13 mouse cellular contexts compared by ENCODE assay signal in genomic region chr7:79266228-79266627, GRCm38 (mm10).
"Had no signal": no experiment of that assay in that cellular context is flagged by ENCODE, and none has a peak within 500 bp of the region (broad histone marks: within the 10 kb centered on the region; RNA-seq: fewer than 3 reads in every experiment).

No protein-coding gene starts in this region.

- H3K9me3 ChIP-seq: limb, embryonic 12.5 days; liver, embryonic 12.5 days; midbrain, embryonic 10.5 days; neural tube, embryonic 15.5 days had no signal

- H3K27ac ChIP-seq: limb, embryonic 12.5 days; midbrain, embryonic 10.5 days; neural tube, embryonic 15.5 days; stomach, postnatal 0 days had no signal

- H3K4me2 ChIP-seq: limb, embryonic 12.5 days; liver, embryonic 12.5 days; lung, embryonic 14.5 days; neural tube, embryonic 15.5 days had no signal

- H3K27me3 ChIP-seq: limb, embryonic 12.5 days; neural tube, embryonic 15.5 days had no signal

- H3K9ac ChIP-seq: limb, embryonic 12.5 days; liver, embryonic 12.5 days; lung, embryonic 14.5 days; neural tube, embryonic 15.5 days had no signal

- DNase-seq: layer of hippocampus, adult 9-11 months; layer of hippocampus, postnatal 36 days; lung, embryonic 14.5 days; lung, postnatal 10 days; lung, postnatal 4 days; midbrain, embryonic 14.5 days; thymus, postnatal 4 days had no signal

- ATAC-seq: liver, embryonic 12.5 days had no signal

- H3K4me1 ChIP-seq: limb, embryonic 12.5 days had no signal

- H3K36me3 ChIP-seq: limb, embryonic 12.5 days; liver, embryonic 12.5 days; midbrain, embryonic 10.5 days; neural tube, embryonic 15.5 days had no signal

- H3K4me3 ChIP-seq: limb, embryonic 12.5 days; liver, embryonic 12.5 days; midbrain, embryonic 10.5 days; myocyte; neural tube, embryonic 15.5 days had no signal
